Mouse (Mus musculus) kidney, adult 18-20 months (tissue): ENCODE results near the gene 4930507D05Rik.
"Not testable (repeated sequence)": the region's sequence is repeated elsewhere in the genome, so short reads cannot be mapped to it uniquely, and the experiment has no call there.

Source experiments
- DNase-seq: peaks from one replicate; pipeline ENCODE4 v3.0.0; 2021

4930507D05Rik gene

DNA sequence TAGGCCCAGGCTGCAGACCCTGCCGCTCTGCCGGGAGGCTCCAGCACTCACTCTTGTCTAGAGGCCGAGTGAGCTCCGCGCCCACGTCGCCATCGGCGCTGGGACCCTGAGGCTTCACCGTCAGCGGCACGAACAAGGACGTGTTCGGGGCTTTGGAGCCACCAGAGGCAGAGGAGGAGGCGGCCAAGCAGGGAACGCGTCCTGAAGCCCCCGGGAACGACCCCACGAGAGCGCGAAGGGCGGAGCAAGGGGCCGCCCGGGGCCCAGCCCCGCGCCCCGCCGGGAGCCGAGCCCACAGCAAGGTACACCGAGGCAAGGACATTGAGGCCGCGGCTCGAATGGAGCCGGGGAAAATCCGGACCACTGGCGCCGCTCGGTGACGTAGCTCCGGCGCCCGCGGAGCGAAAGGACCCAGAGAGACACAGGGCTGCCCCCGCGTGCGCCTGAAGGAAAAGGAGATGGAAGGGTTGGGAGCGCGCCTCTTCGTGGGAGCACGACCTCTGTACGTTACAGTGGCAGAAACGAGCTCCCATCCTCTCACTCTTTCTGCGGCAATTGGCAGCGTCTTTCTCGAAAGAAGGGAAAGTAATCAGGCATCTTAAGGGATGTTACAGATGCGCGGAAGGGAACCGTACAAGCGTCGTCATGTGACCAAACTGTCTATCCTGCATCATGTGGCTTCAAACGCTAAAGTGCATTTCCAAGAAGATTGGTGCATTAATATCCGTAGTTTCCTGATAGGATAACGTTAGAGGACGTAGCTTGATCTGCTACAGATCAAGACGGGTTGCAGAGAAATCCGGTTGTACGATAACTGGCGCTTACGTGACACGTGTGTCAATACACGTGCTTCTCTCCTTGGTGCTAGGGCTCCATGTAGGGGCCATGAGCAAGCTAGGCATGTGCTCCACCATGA is at the start of gene 4930507D05Rik, which contains the start of gene Supv3l1:
Gene 4930507D05Rik (plus strand): TSS at position 126 of the 916 bp plus-strand sequence.
Gene Supv3l1 (minus strand): TSS at position 375 of the 916 bp plus-strand sequence.
- DNase-seq, result peak; percentile 96

GRCm38 (mm10) chr10:62401641-62402111 is 47.6 kb upstream of the 4930507D05Rik start:
- DNase-seq, result no peak

DNA sequence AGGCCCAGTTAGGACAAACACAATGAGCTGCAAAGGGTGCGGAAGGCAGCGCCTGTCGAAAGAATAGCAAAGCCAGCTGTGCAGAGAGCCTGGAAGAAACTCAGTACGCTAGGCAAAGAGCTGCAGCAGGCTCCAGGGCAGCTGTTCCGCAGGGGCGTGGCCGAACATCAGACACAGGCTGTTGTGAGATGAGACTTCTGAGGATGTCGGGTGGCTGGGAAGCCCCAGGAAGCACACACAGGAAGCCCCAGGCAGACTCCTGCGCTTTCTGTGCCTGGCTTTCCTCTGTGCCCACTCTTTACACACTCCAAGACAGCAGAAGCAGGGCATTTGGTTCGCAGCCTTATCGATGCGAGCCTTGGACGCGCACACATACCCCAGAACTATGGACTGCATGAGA is 44.4 kb upstream of the 4930507D05Rik start:
- DNase-seq, result no peak

- DNase-seq, result peak; percentile 72
Observed at GRCm38 (mm10) chr10:62410943-62411342, 38.3 kb upstream of the 4930507D05Rik start.

- DNase-seq, result no peak
Observed at GRCm38 (mm10) chr10:62411431-62412410, 37.6 kb upstream of the 4930507D05Rik start.

GRCm38 (mm10) chr10:62412906-62413605 is 36.2 kb upstream of the 4930507D05Rik start:
- DNase-seq, result peak; percentile 25

DNA sequence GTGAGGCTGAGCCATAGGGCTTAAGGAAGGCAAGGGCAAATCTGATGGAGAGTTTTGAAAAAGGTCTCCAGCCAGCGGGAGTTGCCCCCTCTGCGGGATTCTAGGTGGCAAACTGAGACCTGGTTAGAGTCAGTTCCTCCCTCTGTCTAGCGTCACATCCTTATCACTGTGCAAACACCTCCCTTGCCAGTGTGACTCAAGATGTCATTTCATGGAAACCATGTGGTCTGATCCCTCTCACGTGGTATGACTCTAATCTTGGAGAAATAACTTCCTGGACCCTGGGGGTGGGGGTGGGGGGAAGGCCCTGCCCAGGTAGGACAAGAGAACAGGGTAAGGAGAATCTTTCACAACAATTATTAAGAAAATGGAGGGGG is 35.7 kb upstream of the 4930507D05Rik start:
- DNase-seq, result no peak

DNA sequence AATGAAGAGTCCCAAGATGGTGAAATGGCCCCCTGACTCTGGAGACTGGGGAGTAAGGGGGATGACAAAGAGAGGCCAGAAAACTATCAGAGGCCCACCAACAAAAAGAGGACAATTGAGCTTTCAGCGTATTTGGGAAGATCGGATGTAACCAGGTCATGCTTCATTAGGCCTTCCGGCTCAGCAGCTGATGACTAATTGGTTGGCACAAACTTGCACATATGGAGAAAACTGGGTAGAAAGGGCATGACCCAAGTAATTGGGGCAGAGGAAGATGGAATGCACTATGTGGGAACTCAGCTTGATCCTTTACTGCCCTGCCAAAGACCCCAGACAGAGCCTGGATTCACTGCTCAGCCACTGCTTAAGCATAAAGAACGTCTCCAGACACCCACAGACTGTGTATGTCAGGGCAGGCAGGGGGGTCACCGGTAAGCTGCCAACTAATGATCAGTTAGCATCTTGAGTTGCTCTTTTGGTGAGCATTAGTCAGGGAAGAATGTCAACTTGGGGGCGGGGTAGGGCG is 30.4 kb upstream of the 4930507D05Rik start:
- no peak for DNase-seq

- no peak for DNase-seq
Observed at GRCm38 (mm10) chr10:62419422-62419821, 29.9 kb upstream of the 4930507D05Rik start.

- DNase-seq, result no peak
Observed at GRCm38 (mm10) chr10:62420399-62420798, 28.9 kb upstream of the 4930507D05Rik start.

DNA sequence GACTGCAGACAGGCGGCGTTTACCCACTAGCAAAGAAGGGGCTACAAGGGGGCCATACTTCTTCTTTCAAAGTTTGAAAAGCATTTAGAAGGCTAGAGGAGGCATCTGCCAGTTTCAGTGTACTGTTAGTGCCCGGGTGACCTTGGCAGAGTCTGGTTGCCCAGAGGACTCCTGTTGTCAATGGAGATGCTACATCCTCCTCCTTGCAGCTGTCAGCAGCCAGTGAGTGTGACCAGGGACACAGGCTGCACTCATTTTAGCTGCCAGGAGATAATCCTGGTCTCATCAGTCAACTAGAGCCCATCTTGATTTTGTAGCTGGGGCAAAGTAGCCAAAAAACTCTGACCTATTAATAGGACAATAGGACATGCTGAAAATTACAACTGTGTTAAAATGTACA is 28.2 kb upstream of the 4930507D05Rik start:
- DNase-seq, result no peak

- peak; percentile 20 for DNase-seq
Observed at GRCm38 (mm10) chr10:62422255-62422654, 27.0 kb upstream of the 4930507D05Rik start, which contains the start of gene Hkdc1. Hkdc1 (minus strand) TSS chr10:62422491.

DNA sequence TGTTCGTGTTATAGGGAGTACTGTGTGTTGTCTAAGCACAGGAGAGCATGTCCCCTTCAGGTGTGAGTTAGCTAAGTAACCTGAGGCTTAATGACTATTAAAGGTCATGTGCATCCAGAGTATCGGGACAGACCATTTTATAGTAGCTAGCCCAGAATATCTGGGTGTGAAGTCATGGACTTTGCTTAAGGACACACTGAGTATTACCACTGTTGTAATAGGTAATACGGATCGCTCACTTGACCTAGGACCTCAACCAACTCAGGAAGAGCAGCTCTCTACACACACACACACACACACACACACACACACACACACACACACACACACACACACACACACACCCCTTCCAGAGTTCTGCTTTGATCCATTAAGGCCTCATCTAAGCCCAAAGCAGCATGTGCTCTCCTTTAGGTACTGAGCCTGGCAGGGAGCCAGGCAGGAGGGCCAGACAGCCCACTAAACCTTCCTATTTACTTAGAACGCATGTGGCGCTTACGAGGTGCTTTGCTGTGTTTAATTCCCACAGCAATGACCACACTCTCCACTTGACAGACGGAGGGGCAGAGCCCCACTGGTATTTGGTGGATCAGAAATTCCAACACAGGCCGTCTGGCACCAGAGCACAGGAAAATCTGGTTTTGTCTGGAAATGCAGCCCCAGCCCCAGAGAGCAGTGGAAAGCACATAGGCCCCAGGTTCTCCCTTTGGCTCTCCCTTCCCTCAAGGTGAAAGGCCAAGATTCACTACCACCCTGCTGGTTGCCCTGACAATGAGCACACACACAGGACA is 24.0 kb upstream of the 4930507D05Rik start:
- DNase-seq, result no peak

GRCm38 (mm10) chr10:62430427-62430826 is 18.9 kb upstream of the 4930507D05Rik start:
- no peak for DNase-seq

DNA sequence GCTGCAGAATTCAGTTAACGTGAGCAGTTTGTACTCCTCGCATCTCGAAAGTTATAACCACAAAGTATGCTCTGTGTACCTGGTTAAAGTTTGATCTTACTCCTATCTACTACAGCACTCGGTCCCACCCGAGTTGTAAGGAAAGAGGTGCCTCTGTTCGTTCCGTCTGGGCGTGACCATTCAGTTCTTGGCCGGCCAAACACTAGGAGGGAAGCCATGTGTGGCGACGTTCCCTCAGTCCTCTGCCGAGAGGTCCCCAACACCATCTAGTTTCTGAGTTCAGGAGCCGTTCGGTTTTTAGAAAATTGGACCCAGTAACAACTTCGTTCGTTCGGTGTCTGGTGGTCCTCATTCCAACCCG is 971 bp downstream of the 4930507D05Rik start:
- DNase-seq, result no peak

DNA sequence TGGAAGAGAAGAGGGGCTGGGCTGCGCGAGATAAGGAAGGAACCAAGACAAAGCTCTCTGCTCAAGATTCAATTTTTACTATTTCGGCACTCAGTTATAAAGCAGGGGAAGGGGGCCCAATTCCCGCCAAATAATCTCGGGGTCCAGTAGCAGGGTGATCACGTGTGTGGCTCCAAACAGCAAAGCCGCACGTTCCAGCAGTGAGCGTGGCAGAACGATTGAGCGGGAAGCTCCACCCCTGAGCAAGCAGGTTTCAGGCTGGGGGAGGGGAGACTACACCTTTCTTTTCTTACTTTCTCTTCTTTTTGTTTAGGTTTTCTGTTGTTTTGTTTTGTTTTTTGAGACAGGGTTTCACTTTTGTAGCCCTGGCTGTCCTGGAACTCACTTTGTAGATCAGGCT is 2.7 kb downstream of the 4930507D05Rik start:
- not testable (repeated sequence) for DNase-seq

DNA sequence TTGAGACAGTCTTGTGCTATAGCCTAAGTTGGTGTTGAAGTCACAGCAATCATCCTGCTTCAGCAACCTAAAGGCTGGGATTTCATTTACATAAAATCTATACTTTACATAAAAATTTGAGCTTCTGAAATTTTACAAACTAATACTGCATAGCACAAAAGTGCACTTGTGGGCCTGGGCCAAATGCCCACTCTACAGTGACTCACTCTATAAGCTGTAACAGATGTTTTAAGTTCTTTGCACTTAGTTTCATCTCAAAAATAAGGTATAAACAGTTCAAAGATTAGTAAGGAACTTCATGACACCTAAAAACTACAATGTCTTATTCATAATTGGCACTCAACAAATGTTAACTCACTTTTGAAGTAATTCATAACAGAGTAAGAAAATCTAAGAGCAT is 12.0 kb downstream of the 4930507D05Rik start:
- no peak for DNase-seq

DNA sequence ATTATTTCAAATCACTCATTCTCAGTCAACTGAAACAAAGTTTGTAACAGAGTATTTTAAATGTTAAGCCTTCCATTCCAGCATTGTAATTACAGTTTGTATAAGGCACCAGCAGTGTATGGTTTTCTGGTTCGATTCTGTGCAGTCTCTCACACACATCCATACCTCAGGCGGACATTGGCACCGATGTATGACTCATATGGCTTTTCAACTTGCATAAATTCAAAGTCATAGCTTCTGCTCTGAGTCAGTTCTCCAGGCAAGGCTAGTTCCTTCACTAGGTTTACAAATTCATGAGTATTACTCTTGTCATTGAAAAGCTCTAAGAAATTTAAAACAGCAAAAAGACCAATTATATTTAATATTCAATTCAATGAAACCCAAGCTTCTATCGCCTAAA is 20.4 kb downstream of the 4930507D05Rik start:
- no peak for DNase-seq

GRCm38 (mm10) chr10:62471105-62471504 is 21.8 kb downstream of the 4930507D05Rik start:
- DNase-seq, result no peak

- no peak for DNase-seq
Observed at GRCm38 (mm10) chr10:62474944-62475343, 25.7 kb downstream of the 4930507D05Rik start.

- no peak for DNase-seq
Observed at GRCm38 (mm10) chr10:62476980-62477379, 27.7 kb downstream of the 4930507D05Rik start.
